Mouse (Mus musculus): ENCODE measurements around the gene Map4k1. TPM values are rescaled to one million over a fixed set of nuclear protein-coding genes. Genes with fewer than 3 reads are reported as not detected.
A peak's percentile ranks its signal among the peaks of the same experiment; 100 is the strongest.

The Map4k1 gene
- polyA plus RNA-seq, 1 experiment from 2014 or later, result 2.8 TPM

- Histone ChIP-seq H3K27me3 (no peaks in the 10 kb centered on the region), H3K9me3 (replicated peaks) (no peaks in the 10 kb centered on the region)
- 56% methylated on average over 9 of the region's 9 CpGs for WGBS
Measured at GRCm38 (mm10) chr7:29008714-29009113, 26.9 kb downstream of the Map4k1 start.

GRCm38 (mm10) chr7:29014984-29015383 is 33.1 kb downstream of the Map4k1 start:
- WGBS, result 90% methylated on average over 1 of the region's 1 CpGs
- no peak overlapping the region for H3K27ac ChIP-seq
- H3K4me1 ChIP-seq (replicated peaks), result peaks cover 8% of the 10 kb centered on the region
- H3K9ac ChIP-seq, result no peak overlapping the region
- H3K36me3 ChIP-seq, result no peaks in the 10 kb centered on the region
- no peaks in the 10 kb centered on the region for H3K9me3 ChIP-seq (replicated peaks)
- H3K4me2 ChIP-seq, result no peak overlapping the region
- peaks cover 37% of the 10 kb centered on the region for H3K27me3 ChIP-seq
- no peak for ATAC-seq (replicated peaks; ENCODE audit: insufficient number of reproducible peaks, insufficient read depth, low FRiP score, low read depth)
- no peak overlapping the region for H3K4me3 ChIP-seq

More at GRCm38 (mm10) chr7:29008714-29009113, 26.9 kb downstream of the Map4k1 start:
- Histone ChIP-seq H3K4me2 (no peak overlapping the region), H3K9ac (no peak overlapping the region), H3K4me1 (replicated peaks) (no peaks in the 10 kb centered on the region), H3K36me3 (no peaks in the 10 kb centered on the region), H3K4me3 (no peak overlapping the region), H3K27ac (no peak overlapping the region)
- ATAC-seq (replicated peaks; ENCODE audit: insufficient number of reproducible peaks, insufficient read depth, low FRiP score, low read depth), result no peak

GRCm38 (mm10) chr7:29016440-29016839 is 34.6 kb downstream of the Map4k1 start:
- Histone ChIP-seq H3K27me3 (peaks cover 51% of the 10 kb centered on the region), H3K27ac (no peak overlapping the region), H3K4me1 (replicated peaks) (peaks cover 8% of the 10 kb centered on the region), H3K4me2 (no peak overlapping the region), H3K9me3 (replicated peaks) (no peaks in the 10 kb centered on the region), H3K9ac (no peak overlapping the region), H3K36me3 (no peaks in the 10 kb centered on the region), H3K4me3 (no peak overlapping the region)
- ATAC-seq (replicated peaks; ENCODE audit: insufficient number of reproducible peaks, insufficient read depth, low FRiP score, low read depth), result no peak
- 74% methylated on average over 7 of the region's 7 CpGs for WGBS

GRCm38 (mm10) chr7:29017222-29017621 is 35.4 kb downstream of the Map4k1 start:
- no peak for ATAC-seq (replicated peaks; ENCODE audit: insufficient number of reproducible peaks, insufficient read depth, low FRiP score, low read depth)
- Histone ChIP-seq H3K9ac (no peak overlapping the region), H3K36me3 (no peaks in the 10 kb centered on the region), H3K27ac (no peak overlapping the region), H3K27me3 (peaks cover 52% of the 10 kb centered on the region), H3K9me3 (replicated peaks) (no peaks in the 10 kb centered on the region), H3K4me1 (replicated peaks) (peaks cover 8% of the 10 kb centered on the region), H3K4me2 (no peak overlapping the region), H3K4me3 (no peak overlapping the region)
- WGBS, result 81% methylated on average over 7 of the region's 7 CpGs

- Histone ChIP-seq H3K4me1 (replicated peaks) (peaks cover 8% of the 10 kb centered on the region), H3K4me2 (peak overlapping the region; percentile 74), H3K27ac (no peak overlapping the region), H3K9me3 (replicated peaks) (no peaks in the 10 kb centered on the region), H3K9ac (peak overlapping the region; percentile 29; the same call in 1 of the 2 replicates), H3K4me3 (peak overlapping the region; percentile 49), H3K27me3 (peaks cover 52% of the 10 kb centered on the region), H3K36me3 (no peaks in the 10 kb centered on the region)
- 4% methylated on average over 88 of the region's 88 CpGs for WGBS
- ATAC-seq (replicated peaks; ENCODE audit: insufficient number of reproducible peaks, insufficient read depth, low FRiP score, low read depth), result no peak
Measured at GRCm38 (mm10) chr7:29019447-29020220, 37.8 kb downstream of the Map4k1 start.

- Histone ChIP-seq H3K36me3 (no peaks in the 10 kb centered on the region), H3K27ac (no peak overlapping the region), H3K9ac (no peak overlapping the region), H3K9me3 (replicated peaks) (no peaks in the 10 kb centered on the region), H3K4me2 (no peak overlapping the region), H3K4me1 (replicated peaks) (peaks cover 8% of the 10 kb centered on the region), H3K27me3 (peaks cover 40% of the 10 kb centered on the region), H3K4me3 (no peak overlapping the region)
- no peak for ATAC-seq (replicated peaks; ENCODE audit: insufficient number of reproducible peaks, insufficient read depth, low FRiP score, low read depth)
- WGBS, result 82% methylated on average over 8 of the region's 8 CpGs
Measured at GRCm38 (mm10) chr7:29022479-29022878, 40.6 kb downstream of the Map4k1 start.

GRCm38 (mm10) chr7:29023514-29023913 is 41.7 kb downstream of the Map4k1 start:
- ATAC-seq (replicated peaks; ENCODE audit: insufficient number of reproducible peaks, insufficient read depth, low FRiP score, low read depth), result no peak
- Histone ChIP-seq H3K4me3 (no peak overlapping the region), H3K4me2 (no peak overlapping the region), H3K4me1 (replicated peaks) (peaks cover 8% of the 10 kb centered on the region), H3K27me3 (peaks cover 30% of the 10 kb centered on the region), H3K36me3 (no peaks in the 10 kb centered on the region), H3K9ac (no peak overlapping the region), H3K9me3 (replicated peaks) (no peaks in the 10 kb centered on the region), H3K27ac (no peak overlapping the region)
- WGBS, result 79% methylated on average over 8 of the region's 8 CpGs

GRCm38 (mm10) chr7:29025566-29025965 is 43.7 kb downstream of the Map4k1 start:
- WGBS, result 72% methylated on average over 7 of the region's 7 CpGs
- Histone ChIP-seq H3K27me3 (peaks cover 9% of the 10 kb centered on the region), H3K4me2 (no peak overlapping the region), H3K27ac (no peak overlapping the region), H3K9ac (no peak overlapping the region), H3K4me1 (replicated peaks) (no peaks in the 10 kb centered on the region), H3K4me3 (no peak overlapping the region), H3K36me3 (no peaks in the 10 kb centered on the region), H3K9me3 (replicated peaks) (no peaks in the 10 kb centered on the region)
- ATAC-seq (replicated peaks; ENCODE audit: insufficient number of reproducible peaks, insufficient read depth, low FRiP score, low read depth), result no peak

- Histone ChIP-seq H3K4me1 (replicated peaks) (no peaks in the 10 kb centered on the region), H3K9ac (no peak overlapping the region), H3K9me3 (replicated peaks) (no peaks in the 10 kb centered on the region), H3K4me2 (no peak overlapping the region), H3K27me3 (peaks cover 3% of the 10 kb centered on the region), H3K27ac (no peak overlapping the region), H3K4me3 (no peak overlapping the region), H3K36me3 (no peaks in the 10 kb centered on the region)
- ATAC-seq (replicated peaks; ENCODE audit: insufficient number of reproducible peaks, insufficient read depth, low FRiP score, low read depth), result no peak
- 78% methylated on average over 5 of the region's 5 CpGs for WGBS
Measured at GRCm38 (mm10) chr7:29026195-29026594, 44.3 kb downstream of the Map4k1 start.

GRCm38 (mm10) chr7:29026811-29027210 is 45.0 kb downstream of the Map4k1 start:
- no peak overlapping the region for H3K4me3 ChIP-seq
- H3K4me1 ChIP-seq (replicated peaks), result no peaks in the 10 kb centered on the region
- no peak overlapping the region for H3K9ac ChIP-seq
- no peak overlapping the region for H3K27ac ChIP-seq
- no peaks in the 10 kb centered on the region for H3K27me3 ChIP-seq
- H3K4me2 ChIP-seq, result no peak overlapping the region
- ATAC-seq (replicated peaks; ENCODE audit: insufficient number of reproducible peaks, insufficient read depth, low FRiP score, low read depth), result no peak
- H3K36me3 ChIP-seq, result no peaks in the 10 kb centered on the region
- WGBS, result 71% methylated on average over 4 of the region's 4 CpGs
- no peaks in the 10 kb centered on the region for H3K9me3 ChIP-seq (replicated peaks)

GRCm38 (mm10) chr7:29028761-29029160 is 46.9 kb downstream of the Map4k1 start:
- no peak overlapping the region for H3K9ac ChIP-seq
- no peak overlapping the region for H3K4me2 ChIP-seq
- no peaks in the 10 kb centered on the region for H3K36me3 ChIP-seq
- no peak overlapping the region for H3K4me3 ChIP-seq
- no peak overlapping the region for H3K27ac ChIP-seq
- H3K4me1 ChIP-seq (replicated peaks), result no peaks in the 10 kb centered on the region
- no peaks in the 10 kb centered on the region for H3K27me3 ChIP-seq
- 83% methylated on average over 6 of the region's 6 CpGs for WGBS
- ATAC-seq (replicated peaks; ENCODE audit: insufficient number of reproducible peaks, insufficient read depth, low FRiP score, low read depth), result no peak
- H3K9me3 ChIP-seq (replicated peaks), result no peaks in the 10 kb centered on the region

Measured in heart, embryonic 15.5 days (tissue).